Mouse (Mus musculus) lung, embryonic 14.5 days (tissue): ENCODE data around the gene 2310039H08Rik. TPM values are rescaled to one million over a fixed set of nuclear protein-coding genes. Genes with fewer than 3 reads are reported as not detected.

ENCODE experiments used
- ATAC-seq: fragments of 200-750 bp; cut with Nextera tagmentation; 2 replicates; pipeline ENCODE4 v1.8.0; 2017; ENCODE audit warnings: mild to moderate bottlenecking, moderate TSS enrichment, moderate library complexity; ENCODE audit not compliant: insufficient read depth
- DNase-seq: peaks from one replicate; pipeline ENCODE4 v3.0.0-alpha.2; 2015
- H3K27ac ChIP-seq: fragments of 300-500 bp; sonication (generic); 2 replicates; pipeline ENCODE4 v1.5.1; 2014; ENCODE audit warnings: low read depth, mild to moderate bottlenecking, moderate library complexity
- H3K27me3 ChIP-seq: fragments of 300-500 bp; sonication (generic); 2 replicates; pipeline ENCODE4 v1.6.1; 2014; ENCODE audit warnings: low read length, control low read depth; ENCODE audit not compliant: insufficient read depth
- H3K36me3 ChIP-seq: fragments of 300-500 bp; sonication (generic); 2 replicates; pipeline ENCODE4 v1.6.1; 2014; ENCODE audit warnings: control low read depth; ENCODE audit not compliant: insufficient read depth
- H3K4me1 ChIP-seq: fragments of 300-500 bp; sonication (generic); 2 replicates; pipeline ENCODE4 v1.6.1; 2014; ENCODE audit warnings: antibody characterized with exemption, control low read depth; ENCODE audit not compliant: insufficient read depth
- H3K4me2 ChIP-seq: fragments of 300-500 bp; sonication (generic); 2 replicates; pipeline ENCODE4 v1.6.1; 2014; ENCODE audit warnings: mild to moderate bottlenecking
- H3K4me3 ChIP-seq: fragments of 300-500 bp; sonication (generic); 2 replicates; pipeline ENCODE4 v1.5.1; 2014; ENCODE audit warnings: low read depth, low read length
- H3K9ac ChIP-seq: fragments of 300-500 bp; sonication (generic); 2 replicates; pipeline ENCODE4 v1.6.1; 2014
- H3K9me3 ChIP-seq: fragments of 300-500 bp; sonication (generic); 2 replicates; pipeline ENCODE4 v1.6.1; 2016; ENCODE audit warnings: low read depth, low read length, control low read depth
- CTCF ChIP-seq: IDR thresholded peaks from 2 replicates; pipeline ENCODE4 v1.5.1; 2016; ENCODE audit warnings: antibody characterized with exemption, low read depth
- WGBS: fragments of 180-500 bp; shearing (Covaris S2); extraction: QIAGEN DNeasy Blood & Tissue Kit; methylation state at CpG from one replicate; pipeline ENCODE4 v1.1.7; 2014; 5-methylcytosine and 5-hydroxymethylcytosine counted together
- polyA plus RNA-seq: library from polyadenylated mRNA; unstranded; fragments of >200 nt; fragmentation: Nextera tagmentation; extraction: Ambion mirVana; gene quantifications from 2 replicates; pipeline ENCODE4 v1.2.1, GENCODE M21; 2014

Gene 2310039H08Rik
- polyA plus RNA-seq, 1 experiment from 2014 or later: 64.7 TPM

DNA sequence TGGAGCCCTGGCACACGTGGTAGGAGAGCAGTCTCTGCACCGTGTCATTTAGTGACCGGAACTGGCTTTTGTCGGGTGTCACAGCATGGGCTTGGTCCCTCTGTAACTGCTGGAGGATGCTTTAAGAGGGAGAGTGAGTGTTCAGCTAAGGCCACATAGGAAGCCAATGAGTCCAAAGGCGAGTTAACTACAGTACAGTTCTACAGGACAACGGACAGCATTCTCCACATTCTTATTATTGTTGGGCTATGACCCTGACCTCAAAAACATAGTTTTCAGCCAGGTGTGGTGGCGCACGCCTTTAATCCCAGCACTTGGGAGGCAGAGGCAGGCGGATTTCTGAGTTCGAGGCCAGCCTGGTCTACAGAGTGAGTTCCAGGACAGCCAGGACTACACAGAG lies 35.9 kb downstream of the 2310039H08Rik start:
- no peak overlapping the region for H3K4me3 ChIP-seq
- peaks cover 58% of the 10 kb centered on the region for H3K36me3 ChIP-seq
- H3K4me1 ChIP-seq: no peaks in the 10 kb centered on the region
- TF ChIP-seq CTCF: no peak
- H3K4me2 ChIP-seq: no peak overlapping the region
- DNase-seq (no peak), ATAC-seq (no peak)
- H3K27me3 ChIP-seq: no peaks in the 10 kb centered on the region
- 89% methylated on average over 10 of the region's 10 CpGs for WGBS
- no peak overlapping the region for H3K27ac ChIP-seq
- no peaks in the 10 kb centered on the region for H3K9me3 ChIP-seq
- H3K9ac ChIP-seq: no peak overlapping the region

DNA sequence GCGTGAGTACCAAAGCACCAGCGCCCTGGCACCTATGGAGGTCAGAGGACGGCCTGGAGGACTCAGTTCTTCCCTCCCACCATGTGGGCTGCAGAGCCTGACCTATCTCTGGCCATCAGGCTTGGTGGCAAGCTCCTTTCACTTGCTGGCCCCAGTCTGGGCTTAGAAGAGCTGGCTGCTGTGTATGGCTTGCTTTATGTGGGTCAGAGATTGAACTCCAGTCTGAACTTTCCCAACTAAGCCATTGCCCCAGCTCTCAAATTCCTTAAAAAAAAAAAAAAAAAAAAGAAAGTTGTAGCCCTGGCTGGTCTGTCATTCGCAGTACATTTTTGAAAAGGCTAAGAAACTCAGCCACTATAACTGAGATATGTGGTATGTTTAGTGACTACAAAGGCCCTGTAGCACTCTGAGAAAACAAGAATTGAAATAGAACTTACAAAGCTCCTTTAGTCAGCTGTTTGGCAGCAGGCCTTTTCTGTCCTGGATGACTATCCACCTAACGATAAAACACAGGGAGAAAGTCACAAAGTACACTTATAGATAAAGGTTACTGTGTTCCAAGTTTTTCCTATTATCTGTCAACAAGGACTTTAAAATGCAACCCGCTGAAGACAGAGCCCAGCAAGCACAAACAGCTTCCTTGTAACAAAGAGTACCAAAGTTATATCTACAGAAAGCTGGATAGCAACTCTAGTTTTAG lies 36.8 kb downstream of the 2310039H08Rik start:
- no peak overlapping the region for H3K4me3 ChIP-seq
- TF ChIP-seq CTCF: no peak
- H3K4me1 ChIP-seq: no peaks in the 10 kb centered on the region
- H3K9ac ChIP-seq: no peak overlapping the region
- WGBS: 83% methylated on average over 6 of the region's 6 CpGs
- no peak overlapping the region for H3K27ac ChIP-seq
- H3K4me2 ChIP-seq: no peak overlapping the region
- ATAC-seq: no peak
- H3K36me3 ChIP-seq: peaks cover 63% of the 10 kb centered on the region
- no peak for DNase-seq
- no peaks in the 10 kb centered on the region for H3K9me3 ChIP-seq
- no peaks in the 10 kb centered on the region for H3K27me3 ChIP-seq

GRCm38 (mm10) chr17:46810672-46811071 lies 38.2 kb downstream of the 2310039H08Rik start:
- Histone ChIP-seq H3K9ac (no peak overlapping the region), H3K4me1 (no peaks in the 10 kb centered on the region), H3K4me3 (no peak overlapping the region), H3K9me3 (no peaks in the 10 kb centered on the region), H3K27ac (no peak overlapping the region), H3K4me2 (no peak overlapping the region), H3K36me3 (peaks cover 60% of the 10 kb centered on the region), H3K27me3 (no peaks in the 10 kb centered on the region)
- WGBS: 93% methylated on average over 3 of the region's 3 CpGs
- no peak for TF ChIP-seq CTCF
- no peak for ATAC-seq
- no peak for DNase-seq

DNA sequence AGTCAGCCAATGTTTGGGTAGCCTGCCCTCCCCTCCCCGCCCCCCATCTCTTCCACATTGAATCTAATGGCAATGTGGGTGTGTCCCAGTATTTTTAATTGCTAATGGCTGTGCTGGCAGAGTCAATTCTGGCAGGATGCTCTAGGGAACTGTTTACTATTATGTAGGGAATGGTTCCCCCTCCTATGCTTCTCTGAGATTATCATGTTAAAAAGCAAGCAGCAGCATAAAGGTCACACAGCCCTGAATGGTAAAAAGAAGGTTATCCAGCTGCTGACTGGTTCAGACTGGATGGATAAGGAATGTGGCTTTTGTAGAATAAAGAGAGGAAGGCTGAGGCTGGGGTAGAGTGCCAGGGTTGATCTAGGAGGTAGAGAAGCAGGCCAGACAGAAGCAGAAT lies 40.0 kb downstream of the 2310039H08Rik start:
- Histone ChIP-seq H3K4me3 (no peak overlapping the region), H3K27me3 (no peaks in the 10 kb centered on the region), H3K4me2 (no peak overlapping the region), H3K9ac (no peak overlapping the region), H3K36me3 (peaks cover 43% of the 10 kb centered on the region), H3K9me3 (no peaks in the 10 kb centered on the region), H3K27ac (no peak overlapping the region), H3K4me1 (no peaks in the 10 kb centered on the region)
- ATAC-seq: no peak
- WGBS: 76% methylated on average over 1 of the region's 1 CpGs
- DNase-seq: no peak
- no peak for TF ChIP-seq CTCF

GRCm38 (mm10) chr17:46813637-46814036 lies 41.2 kb downstream of the 2310039H08Rik start:
- Histone ChIP-seq H3K9ac (no peak overlapping the region), H3K4me3 (no peak overlapping the region), H3K27me3 (no peaks in the 10 kb centered on the region), H3K4me1 (no peaks in the 10 kb centered on the region), H3K4me2 (no peak overlapping the region), H3K36me3 (peaks cover 34% of the 10 kb centered on the region; the same call in 1 of the 2 replicates), H3K27ac (no peak overlapping the region), H3K9me3 (no peaks in the 10 kb centered on the region)
- no peak for ATAC-seq
- no peak for TF ChIP-seq CTCF
- 77% methylated on average over 8 of the region's 8 CpGs for WGBS
- DNase-seq: no peak

DNA sequence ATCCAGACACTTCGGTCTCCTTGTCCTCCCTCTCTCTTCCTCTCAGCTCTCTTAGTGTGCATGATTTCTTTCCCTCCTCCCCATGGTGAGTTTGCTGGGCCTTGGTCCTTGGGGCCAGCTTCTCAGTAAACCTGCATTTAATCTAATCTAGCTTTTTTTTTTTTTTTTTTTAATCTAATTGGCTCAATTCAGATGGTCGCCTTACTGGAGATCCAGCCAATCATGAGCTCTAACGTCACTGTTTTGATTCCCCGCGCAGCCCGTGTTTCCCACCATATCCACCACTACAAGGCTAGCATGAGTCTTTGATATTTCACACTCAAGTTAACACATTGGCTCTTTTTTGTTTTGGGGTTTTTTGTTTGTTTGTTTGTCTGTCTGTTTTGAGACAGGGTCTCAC lies 42.1 kb downstream of the 2310039H08Rik start:
- H3K9ac ChIP-seq: no peak overlapping the region
- no peak for TF ChIP-seq CTCF
- H3K27ac ChIP-seq: no peak overlapping the region
- H3K4me3 ChIP-seq: no peak overlapping the region
- H3K9me3 ChIP-seq: no peaks in the 10 kb centered on the region
- H3K36me3 ChIP-seq: peaks cover 26% of the 10 kb centered on the region; the same call in 1 of the 2 replicates
- no peaks in the 10 kb centered on the region for H3K4me1 ChIP-seq
- H3K4me2 ChIP-seq: no peak overlapping the region
- WGBS: 92% methylated on average over 6 of the region's 6 CpGs
- no peaks in the 10 kb centered on the region for H3K27me3 ChIP-seq
- no peak for ATAC-seq
- no peak for DNase-seq

DNA sequence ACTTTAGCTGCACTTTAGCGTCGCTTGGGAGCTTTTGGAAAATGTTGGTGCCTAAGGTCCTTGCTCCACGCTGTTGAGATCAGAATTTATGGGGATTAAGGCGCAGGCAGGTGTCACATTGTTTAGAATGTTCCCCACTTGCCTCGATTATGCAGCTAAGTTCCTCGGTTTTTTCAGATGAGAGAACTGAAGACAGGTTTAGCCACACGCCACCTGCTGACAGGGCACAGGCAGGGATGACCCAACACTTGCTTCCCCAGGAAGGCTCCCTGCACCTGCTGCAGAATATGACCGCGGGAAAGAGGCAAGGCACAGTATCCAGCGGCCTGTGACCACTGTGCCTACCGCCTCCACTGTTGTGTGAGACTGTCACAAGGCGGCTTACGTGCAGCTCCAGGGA lies 43.9 kb downstream of the 2310039H08Rik start:
- ATAC-seq (no peak), DNase-seq (no peak)
- Histone ChIP-seq H3K9ac (no peak overlapping the region), H3K9me3 (no peaks in the 10 kb centered on the region), H3K27me3 (no peaks in the 10 kb centered on the region), H3K36me3 (peaks cover 23% of the 10 kb centered on the region; the same call in 1 of the 2 replicates), H3K4me2 (no peak overlapping the region), H3K4me3 (no peak overlapping the region), H3K4me1 (no peaks in the 10 kb centered on the region), H3K27ac (no peak overlapping the region)
- no peak for TF ChIP-seq CTCF
- WGBS: 70% methylated on average over 13 of the region's 13 CpGs
